Mouse (Mus musculus): ENCODE results near the gene Slc30a1.

Slc30a1 gene

DNA sequence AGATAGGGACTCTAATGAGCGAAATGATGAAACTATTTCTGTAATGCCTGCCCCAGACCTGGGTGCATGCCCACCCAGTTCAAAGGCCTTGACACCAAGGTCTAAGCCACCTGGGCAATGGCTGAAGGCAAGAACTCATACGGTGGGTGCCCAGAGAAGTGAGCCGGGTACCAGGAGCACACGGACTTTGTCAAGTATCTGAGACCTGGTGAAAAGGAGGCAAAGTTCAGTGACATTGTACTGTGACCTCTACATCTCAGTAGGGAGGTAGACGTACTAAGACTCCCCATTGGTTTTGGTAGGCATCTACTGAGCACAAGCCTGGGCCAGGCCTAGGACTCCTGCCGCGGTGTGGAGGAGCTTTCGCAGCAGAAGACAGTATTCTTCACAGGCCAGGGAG, 38.8 kb downstream of the Slc30a1 start:
- no peak for DNase-seq (ENCODE audit: low spot score in 2 of 2)

DNA sequence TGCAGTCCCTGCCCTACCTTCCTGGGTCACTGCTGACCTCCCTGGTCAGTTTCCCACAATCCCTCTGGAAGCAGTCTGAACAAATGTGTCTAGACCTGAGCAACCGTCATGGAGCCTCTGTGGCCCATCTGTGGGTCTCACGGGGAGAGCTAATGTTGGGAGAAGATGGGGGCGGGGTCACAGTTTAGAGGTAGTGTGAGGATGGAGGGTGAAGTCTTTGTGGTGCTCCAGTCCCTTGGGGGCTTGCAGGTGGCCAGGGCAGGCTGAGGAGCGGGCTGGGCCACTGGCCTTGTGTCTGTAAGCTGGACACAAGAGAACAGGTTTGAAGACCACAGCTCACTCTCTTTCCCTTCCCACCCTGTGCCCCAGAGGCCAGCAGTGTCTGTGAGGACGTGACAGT, 39.2 kb downstream of the Slc30a1 start:
- DNase-seq (ENCODE audit: low spot score in 2 of 2), result no peak

DNA sequence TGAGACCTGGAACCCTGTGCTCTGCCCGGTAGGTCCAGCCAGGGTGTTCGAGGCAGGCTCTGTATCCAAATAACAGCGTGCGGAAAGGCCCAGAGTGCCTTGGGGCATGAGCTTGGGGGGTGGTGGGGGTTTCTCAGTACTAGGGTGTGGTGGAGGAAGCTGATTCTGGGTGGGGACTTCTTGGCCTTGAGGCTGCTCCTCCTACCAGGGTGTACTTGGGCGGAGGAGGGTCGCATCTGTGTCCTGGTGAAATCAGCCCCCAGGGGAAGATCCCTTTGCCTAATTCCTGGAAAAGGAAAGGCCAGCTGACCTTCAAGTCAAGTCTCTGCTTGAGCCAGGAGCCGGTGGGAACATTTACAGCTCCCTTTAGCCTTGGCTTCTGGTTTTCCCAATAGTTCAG, 39.7 kb downstream of the Slc30a1 start:
- DNase-seq (ENCODE audit: low spot score in 2 of 2), result no peak

DNA sequence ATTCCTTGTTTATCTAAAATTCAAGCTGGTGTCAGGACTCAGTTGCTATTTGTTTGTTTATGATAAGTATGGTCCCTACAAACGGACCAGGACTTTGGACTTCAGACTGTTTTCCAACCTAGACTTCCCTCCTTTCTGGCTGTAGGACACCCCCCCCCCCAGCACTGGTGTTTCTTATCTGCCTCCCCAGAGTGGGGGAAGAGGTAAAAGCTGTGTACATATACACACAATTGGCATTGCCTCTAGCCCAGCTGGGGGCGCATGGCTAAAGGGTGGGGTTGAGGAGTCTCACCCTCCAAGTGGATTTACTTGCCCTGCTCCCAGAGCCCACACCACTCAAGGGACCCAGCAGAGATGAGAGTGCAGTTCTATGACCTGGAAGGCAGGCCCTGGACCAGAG, 40.3 kb downstream of the Slc30a1 start:
- no peak for DNase-seq (ENCODE audit: low spot score in 2 of 2)

DNA sequence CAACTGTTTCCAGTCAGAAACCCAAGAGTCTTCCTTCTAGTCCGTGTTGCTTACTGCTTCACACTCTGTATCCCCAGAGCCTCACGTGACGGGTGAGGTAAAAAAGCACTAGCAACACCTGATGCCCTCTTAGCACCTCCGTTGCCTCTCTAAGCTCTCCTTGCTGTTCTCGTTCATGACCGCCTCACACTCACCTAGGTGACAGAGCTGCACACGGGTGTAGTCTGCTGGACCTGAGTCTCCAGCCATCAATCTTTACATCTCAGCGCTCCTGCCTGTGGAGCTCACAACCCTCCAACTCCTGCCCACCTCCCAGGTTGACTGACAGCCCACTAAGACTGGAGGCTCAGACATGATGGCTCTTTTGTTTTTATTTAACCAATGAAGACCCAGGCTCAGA, 41.2 kb downstream of the Slc30a1 start:
- DNase-seq (ENCODE audit: low spot score in 2 of 2), result no peak

DNA sequence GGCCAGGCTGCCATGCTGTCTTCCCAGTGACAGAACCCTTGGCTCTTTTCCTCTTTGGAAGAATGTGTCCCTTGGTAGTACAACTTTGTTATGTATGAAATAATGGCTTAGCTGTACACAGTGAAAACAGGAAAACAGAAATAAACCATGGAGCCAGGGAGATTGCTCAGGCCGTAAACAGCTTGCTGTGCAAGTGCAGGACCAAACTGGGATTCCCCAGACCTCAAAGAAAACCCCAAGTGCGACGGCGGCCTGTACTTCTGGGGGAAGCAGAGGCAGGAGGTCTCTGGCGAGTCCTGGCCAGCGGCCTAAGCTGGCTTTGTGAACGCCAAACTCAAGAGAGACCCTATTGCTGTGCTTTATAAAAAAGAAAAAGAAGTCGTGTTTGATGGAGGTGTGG, 42.0 kb downstream of the Slc30a1 start:
- no peak for DNase-seq (ENCODE audit: low spot score in 2 of 2)

DNA sequence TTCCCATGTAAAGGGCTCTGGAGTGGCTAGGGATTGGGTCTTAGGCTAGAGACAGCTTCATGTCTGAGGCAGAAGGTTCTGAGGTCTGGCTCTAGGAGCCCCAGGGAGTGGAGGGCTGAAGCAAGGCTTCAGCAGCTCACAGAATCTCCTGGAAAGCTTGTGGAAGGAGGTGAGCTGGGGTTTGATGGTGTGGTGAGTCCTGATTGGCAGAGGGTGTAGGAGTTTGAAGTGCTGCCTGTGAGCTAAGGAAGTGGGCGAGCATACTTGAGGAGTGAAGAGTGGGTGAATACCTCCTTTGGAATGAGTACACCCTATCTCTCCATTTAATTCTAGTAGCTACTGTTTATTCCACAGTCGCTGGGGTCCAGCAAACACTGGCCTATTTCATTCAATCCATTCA, 44.0 kb downstream of the Slc30a1 start:
- no peak for DNase-seq (ENCODE audit: low spot score in 2 of 2)

DNA sequence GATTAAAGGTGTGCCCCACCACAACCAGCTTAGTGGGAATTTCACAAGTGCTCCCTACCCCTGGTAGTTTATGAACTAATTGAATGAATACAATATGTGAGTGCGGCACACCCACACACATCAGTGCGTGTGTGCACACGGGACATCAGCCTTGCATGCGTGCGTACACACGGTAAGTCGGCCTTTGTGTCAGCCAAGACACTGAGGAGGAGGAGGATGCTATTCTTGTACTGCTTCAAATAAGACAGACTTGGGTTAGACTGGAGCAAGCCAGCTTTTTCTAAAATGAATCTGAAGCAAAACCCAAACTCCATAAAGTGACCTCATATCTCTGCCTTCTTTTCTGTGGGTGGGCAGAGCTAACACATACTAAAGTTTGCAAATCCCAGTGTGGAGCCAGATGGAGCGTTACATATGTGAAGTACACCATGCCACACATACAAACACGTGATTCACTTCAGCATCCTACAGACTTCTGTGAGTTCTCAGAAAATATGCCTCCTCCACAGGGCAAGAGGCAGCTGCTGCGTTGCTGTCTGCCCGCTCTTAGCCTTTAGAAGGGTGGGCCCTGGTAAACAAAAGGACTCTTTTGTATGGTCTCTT, 46.3 kb downstream of the Slc30a1 start:
- no peak for DNase-seq (ENCODE audit: low spot score in 2 of 2)

DNA sequence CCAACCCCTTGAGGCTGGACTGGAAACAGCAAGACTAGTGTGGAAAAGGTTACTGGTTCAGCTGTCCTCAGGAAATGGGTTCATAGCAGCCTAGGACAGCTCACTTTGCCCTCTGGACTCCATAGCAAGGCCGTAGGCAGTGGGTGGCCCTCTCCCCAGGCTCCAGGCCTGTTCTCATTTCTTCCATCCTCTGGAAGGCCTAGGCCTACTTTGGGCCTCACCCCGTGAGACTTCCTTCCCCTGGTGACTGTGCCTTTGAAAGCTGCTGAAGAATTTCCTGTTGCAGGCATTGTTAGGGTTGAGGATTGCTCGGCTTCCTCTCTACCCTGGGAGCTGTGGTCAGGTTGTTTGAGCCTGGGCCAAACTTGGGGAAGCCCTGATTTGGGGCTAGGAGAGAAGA, 48.5 kb downstream of the Slc30a1 start:
- peak in 1 of 2 experiments; percentile 23 for DNase-seq (ENCODE audit: low spot score in 2 of 2)

DNA sequence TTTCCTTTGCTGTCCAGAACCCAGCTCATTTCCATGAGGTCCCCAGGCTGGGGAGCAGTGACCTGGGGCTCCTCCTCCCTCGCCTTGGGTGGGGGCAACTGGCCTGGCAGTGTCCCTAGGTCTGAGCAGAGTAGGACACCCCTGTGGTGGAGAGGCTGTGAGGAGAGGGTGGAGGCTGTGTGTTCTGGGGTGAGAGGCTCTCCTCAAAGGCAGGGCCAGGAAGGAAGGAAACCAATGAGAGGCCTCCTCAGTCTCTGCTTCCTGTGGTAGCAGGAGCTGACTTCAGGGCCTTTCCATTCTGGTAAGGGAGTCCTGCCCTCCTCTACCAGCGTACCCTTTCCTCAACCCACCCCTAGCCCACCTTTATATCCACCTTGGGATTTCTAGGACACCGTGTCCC, 49.7 kb downstream of the Slc30a1 start:
- DNase-seq (ENCODE audit: low spot score in 2 of 2), result no peak

DNA sequence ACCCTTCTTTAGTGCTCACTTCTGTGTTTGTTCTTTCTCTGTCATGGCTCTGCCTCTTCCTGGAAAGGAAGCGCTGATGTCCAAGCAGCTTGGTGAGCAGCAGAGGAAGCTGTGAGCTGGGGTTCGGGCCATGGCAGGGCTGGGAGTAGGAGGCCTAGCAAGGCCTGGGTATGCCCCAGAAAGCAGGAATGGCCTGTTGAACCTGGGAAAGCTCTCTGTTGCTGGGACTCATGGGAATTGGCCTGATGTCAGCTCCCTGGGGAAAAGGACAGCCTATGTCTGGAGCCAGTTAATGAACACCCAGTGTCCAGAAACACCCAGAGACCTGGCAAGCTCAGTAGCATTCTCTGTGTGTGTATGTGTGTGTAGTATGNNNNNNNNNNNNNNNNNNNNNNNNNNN, 50.3 kb downstream of the Slc30a1 start:
- DNase-seq (ENCODE audit: low spot score in 2 of 2), result no peak

DNA sequence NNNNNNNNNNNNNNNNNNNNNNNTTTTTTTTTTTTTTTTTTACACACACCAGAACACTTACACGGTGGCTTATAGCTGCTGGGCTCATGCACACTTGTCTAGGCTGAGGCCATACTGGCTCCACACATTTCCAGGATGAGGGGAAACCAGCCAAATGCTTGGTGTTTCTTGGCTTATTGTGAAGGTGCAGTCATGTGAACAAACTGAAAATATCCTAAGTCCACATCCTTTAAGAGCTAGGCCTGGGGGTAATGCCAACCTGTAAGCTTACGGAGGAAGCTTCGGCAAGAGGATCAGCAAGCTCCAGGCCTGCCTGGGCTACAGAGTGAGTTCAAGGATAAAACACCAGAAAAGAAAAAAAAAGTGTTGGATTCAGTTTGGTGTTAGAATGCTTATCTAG, 50.8 kb downstream of the Slc30a1 start:
- DNase-seq (ENCODE audit: low spot score in 2 of 2), result no peak

DNA sequence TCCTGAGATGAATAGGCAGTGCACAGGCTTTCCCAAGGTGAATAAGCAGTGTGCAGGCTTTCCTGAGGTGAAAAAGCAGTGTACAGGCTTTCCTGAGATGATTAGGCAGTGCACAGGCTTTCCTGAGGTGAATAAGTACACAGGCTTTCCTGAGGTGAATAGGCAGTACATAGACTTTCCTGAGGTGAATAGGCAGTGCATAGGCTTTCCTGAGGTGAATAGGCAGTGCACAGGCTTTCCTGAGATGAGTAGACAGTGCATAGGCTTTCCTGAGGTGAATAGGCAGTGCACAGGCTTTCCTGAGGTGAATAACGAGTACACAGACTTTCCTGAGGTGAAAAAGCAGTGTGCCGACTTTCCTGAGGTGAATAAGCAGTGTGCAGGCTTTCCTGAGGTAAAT, 54.4 kb downstream of the Slc30a1 start:
- no peak for DNase-seq (ENCODE audit: low spot score in 2 of 2)
